Mouse (Mus musculus): ENCODE data around the gene Olfr1014. TPM values are rescaled to one million over a fixed set of nuclear protein-coding genes. Genes with fewer than 3 reads are reported as not detected.
A peak's percentile ranks its signal among the peaks of the same experiment; 100 is the strongest.

Olfr1014 gene
- not detected in 2 replicates for polyA plus RNA-seq (2014; fragmentation: Nextera tagmentation; extraction: Ambion mirVana)

DNA sequence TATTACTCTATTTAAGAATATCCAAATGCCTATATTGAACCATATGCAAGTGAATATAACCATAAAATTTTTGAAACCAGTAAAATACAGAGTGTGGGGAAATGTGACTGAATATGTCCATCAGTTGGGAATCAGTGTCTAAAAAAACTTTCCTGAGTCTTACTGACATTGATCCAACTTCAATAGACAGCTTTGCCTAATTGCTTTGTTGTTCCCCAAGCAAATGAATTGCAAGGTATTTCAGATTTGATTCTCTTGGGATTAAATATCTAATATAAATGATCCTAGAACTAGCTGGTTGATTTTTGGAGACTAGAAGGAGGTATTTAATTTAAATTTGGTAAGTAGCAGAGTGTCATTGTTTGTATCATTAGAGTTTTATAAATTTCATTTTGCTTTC, at the start of gene Olfr1014:
Gene Olfr1014, plus strand, starts transcription at position 301 of the 400 bp plus-strand sequence.
- ATAC-seq (ENCODE audit: insufficient number of reproducible peaks, low FRiP score, low TSS enrichment, low read depth) (no peak), DNase-seq (ENCODE audit: low spot score) (no peak)
- Histone ChIP-seq H3K9me3 (ENCODE audit: control insufficient read depth, low read length) (no peaks in the 10 kb centered on the region), H3K36me3 (ENCODE audit: control insufficient read depth, insufficient read depth, low read length) (no peaks in the 10 kb centered on the region), H3K4me1 (ENCODE audit: control insufficient read depth, insufficient read depth, low read length) (no peaks in the 10 kb centered on the region), H3K4me3 (ENCODE audit: low read depth, low read length) (no peak within 1 kb of the TSS), H3K4me2 (ENCODE audit: low read depth, severe bottlenecking) (no peak within 1 kb of the TSS), H3K27ac (replicated peaks; ENCODE audit: low read depth, low read length) (no peak within 1 kb of the TSS), H3K9ac (ENCODE audit: low read length) (no peak within 1 kb of the TSS), H3K27me3 (ENCODE audit: control insufficient read depth, insufficient read depth, low read length) (no peaks in the 10 kb centered on the region)

- no peak overlapping the region for H3K9ac ChIP-seq (ENCODE audit: low read length)
- no peak overlapping the region for H3K4me3 ChIP-seq (ENCODE audit: low read depth, low read length)
- DNase-seq (ENCODE audit: low spot score), result peak; percentile 33
- 12% methylated on average over 3 of the region's 3 CpGs for WGBS
- no peak overlapping the region for H3K27ac ChIP-seq (replicated peaks; ENCODE audit: low read depth, low read length)
- H3K36me3 ChIP-seq (ENCODE audit: control insufficient read depth, insufficient read depth, low read length), result no peaks in the 10 kb centered on the region
- no peaks in the 10 kb centered on the region for H3K4me1 ChIP-seq (ENCODE audit: control insufficient read depth, insufficient read depth, low read length)
- ATAC-seq (ENCODE audit: insufficient number of reproducible peaks, low FRiP score, low TSS enrichment, low read depth), result no peak
- no peak overlapping the region for H3K4me2 ChIP-seq (ENCODE audit: low read depth, severe bottlenecking)
- H3K9me3 ChIP-seq (ENCODE audit: control insufficient read depth, low read length), result no peaks in the 10 kb centered on the region
- no peaks in the 10 kb centered on the region for H3K27me3 ChIP-seq (ENCODE audit: control insufficient read depth, insufficient read depth, low read length)
Measured at GRCm38 (mm10) chr2:85725793-85726192, 46.7 kb upstream of the Olfr1014 start.

GRCm38 (mm10) chr2:85753822-85754221, 18.7 kb upstream of the Olfr1014 start:
- Histone ChIP-seq H3K4me2 (ENCODE audit: low read depth, severe bottlenecking) (no peak overlapping the region), H3K9me3 (ENCODE audit: control insufficient read depth, low read length) (no peaks in the 10 kb centered on the region), H3K27me3 (ENCODE audit: control insufficient read depth, insufficient read depth, low read length) (no peaks in the 10 kb centered on the region), H3K4me1 (ENCODE audit: control insufficient read depth, insufficient read depth, low read length) (no peaks in the 10 kb centered on the region), H3K36me3 (ENCODE audit: control insufficient read depth, insufficient read depth, low read length) (no peaks in the 10 kb centered on the region), H3K4me3 (ENCODE audit: low read depth, low read length) (no peak overlapping the region), H3K27ac (replicated peaks; ENCODE audit: low read depth, low read length) (no peak overlapping the region), H3K9ac (ENCODE audit: low read length) (no peak overlapping the region)
- 94% methylated on average over 4 of the region's 4 CpGs for WGBS
- DNase-seq (ENCODE audit: low spot score) (no peak), ATAC-seq (ENCODE audit: insufficient number of reproducible peaks, low FRiP score, low TSS enrichment, low read depth) (no peak)

DNA sequence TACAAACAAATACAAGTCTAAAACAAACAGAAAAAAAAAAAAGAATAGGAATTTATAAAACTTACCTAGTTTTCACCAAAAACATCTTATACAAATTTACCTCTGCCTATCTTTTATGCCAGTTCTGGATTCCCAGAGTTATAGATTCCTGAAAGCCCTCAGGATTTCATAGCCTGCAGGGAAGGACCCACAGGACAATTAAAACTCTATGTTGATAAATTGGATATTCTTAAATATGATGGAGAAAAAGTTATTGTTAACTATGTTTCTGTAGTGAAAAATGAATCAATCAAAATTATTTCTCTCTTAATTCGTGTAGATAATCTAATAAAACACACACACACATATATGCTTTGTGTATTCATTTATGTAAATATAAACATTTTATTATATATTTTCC, 9.8 kb upstream of the Olfr1014 start, which contains the start of gene Olfr1012:
Gene Olfr1012, minus strand, starts transcription at position 101 of the 400 bp plus-strand sequence.
- no peak within 1 kb of the TSS for H3K27ac ChIP-seq (replicated peaks; ENCODE audit: low read depth, low read length)
- no peaks in the 10 kb centered on the region for H3K27me3 ChIP-seq (ENCODE audit: control insufficient read depth, insufficient read depth, low read length)
- no peak for ATAC-seq (ENCODE audit: insufficient number of reproducible peaks, low FRiP score, low TSS enrichment, low read depth)
- no peak within 1 kb of the TSS for H3K4me2 ChIP-seq (ENCODE audit: low read depth, severe bottlenecking)
- WGBS, result 70% methylated on average over 1 of the region's 1 CpGs
- H3K4me1 ChIP-seq (ENCODE audit: control insufficient read depth, insufficient read depth, low read length), result no peaks in the 10 kb centered on the region
- H3K36me3 ChIP-seq (ENCODE audit: control insufficient read depth, insufficient read depth, low read length), result no peaks in the 10 kb centered on the region
- no peaks in the 10 kb centered on the region for H3K9me3 ChIP-seq (ENCODE audit: control insufficient read depth, low read length)
- no peak within 1 kb of the TSS for H3K4me3 ChIP-seq (ENCODE audit: low read depth, low read length)
- H3K9ac ChIP-seq (ENCODE audit: low read length), result no peak within 1 kb of the TSS
- no peak for DNase-seq (ENCODE audit: low spot score)

- no peak for ATAC-seq (ENCODE audit: insufficient number of reproducible peaks, low FRiP score, low TSS enrichment, low read depth)
- no peaks in the 10 kb centered on the region for H3K27me3 ChIP-seq (ENCODE audit: control insufficient read depth, insufficient read depth, low read length)
- no peak for DNase-seq (ENCODE audit: low spot score)
- no peak within 1 kb of the TSS for H3K4me2 ChIP-seq (ENCODE audit: low read depth, severe bottlenecking)
- no peak within 1 kb of the TSS for H3K4me3 ChIP-seq (ENCODE audit: low read depth, low read length)
- no peak within 1 kb of the TSS for H3K27ac ChIP-seq (replicated peaks; ENCODE audit: low read depth, low read length)
- no peaks in the 10 kb centered on the region for H3K36me3 ChIP-seq (ENCODE audit: control insufficient read depth, insufficient read depth, low read length)
- H3K4me1 ChIP-seq (ENCODE audit: control insufficient read depth, insufficient read depth, low read length), result no peaks in the 10 kb centered on the region
- H3K9ac ChIP-seq (ENCODE audit: low read length), result no peak within 1 kb of the TSS
- no peaks in the 10 kb centered on the region for H3K9me3 ChIP-seq (ENCODE audit: control insufficient read depth, low read length)
Measured at GRCm38 (mm10) chr2:85766798-85767197, 5.7 kb upstream of the Olfr1014 start, which contains the start of gene Olfr1013. Gene Olfr1013 (plus strand): TSS chr2:85767098.

DNA sequence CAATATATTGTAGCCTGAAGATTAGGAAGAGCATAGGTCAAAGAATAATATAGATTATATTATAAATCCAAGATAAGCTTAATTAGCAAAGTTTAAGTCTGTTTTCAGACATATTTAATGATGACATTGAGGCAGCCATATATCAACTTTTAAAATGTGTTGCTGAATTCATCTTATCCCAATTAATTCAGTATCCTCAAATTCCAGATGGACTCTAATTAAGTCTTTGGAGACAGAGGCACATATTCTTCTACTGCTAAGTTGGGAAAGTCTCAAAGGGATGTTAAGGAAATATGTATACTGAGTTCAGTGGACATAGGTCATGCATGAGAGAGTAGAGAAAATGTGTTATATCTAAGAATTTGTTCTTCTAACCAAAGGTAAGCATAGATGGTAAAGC, 9.2 kb downstream of the Olfr1014 start, which contains the start of gene Olfr1015:
Gene Olfr1015, plus strand, starts transcription at position 301 of the 400 bp plus-strand sequence.
- Histone ChIP-seq H3K9ac (ENCODE audit: low read length) (no peak within 1 kb of the TSS), H3K9me3 (ENCODE audit: control insufficient read depth, low read length) (no peaks in the 10 kb centered on the region), H3K4me1 (ENCODE audit: control insufficient read depth, insufficient read depth, low read length) (no peaks in the 10 kb centered on the region), H3K4me3 (ENCODE audit: low read depth, low read length) (no peak within 1 kb of the TSS), H3K27ac (replicated peaks; ENCODE audit: low read depth, low read length) (no peak within 1 kb of the TSS), H3K36me3 (ENCODE audit: control insufficient read depth, insufficient read depth, low read length) (no peaks in the 10 kb centered on the region), H3K27me3 (ENCODE audit: control insufficient read depth, insufficient read depth, low read length) (no peaks in the 10 kb centered on the region), H3K4me2 (ENCODE audit: low read depth, severe bottlenecking) (no peak within 1 kb of the TSS)
- ATAC-seq (ENCODE audit: insufficient number of reproducible peaks, low FRiP score, low TSS enrichment, low read depth) (no peak), DNase-seq (ENCODE audit: low spot score) (no peak)

DNA sequence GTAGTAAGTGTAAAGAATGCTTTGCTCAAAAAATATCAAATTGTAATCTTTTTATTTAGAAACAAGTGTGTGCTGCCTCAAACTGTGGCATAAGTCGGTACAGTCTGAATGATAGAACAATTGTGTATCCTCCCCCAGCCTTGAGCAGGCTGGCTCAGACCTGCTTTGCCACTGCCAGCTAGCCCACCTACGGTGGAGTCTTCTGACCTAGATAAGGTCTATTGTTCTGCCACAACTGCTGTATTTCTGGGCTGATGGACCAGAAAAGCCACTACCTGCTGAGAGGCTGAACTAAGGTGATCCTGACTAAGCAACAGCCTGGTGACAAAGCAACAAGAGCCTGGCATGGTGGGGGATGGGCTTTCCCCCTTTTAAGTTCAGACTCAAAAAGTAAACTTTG, 19.8 kb downstream of the Olfr1014 start:
- no peak overlapping the region for H3K4me3 ChIP-seq (ENCODE audit: low read depth, low read length)
- 76% methylated on average over 2 of the region's 2 CpGs for WGBS
- no peaks in the 10 kb centered on the region for H3K36me3 ChIP-seq (ENCODE audit: control insufficient read depth, insufficient read depth, low read length)
- H3K27me3 ChIP-seq (ENCODE audit: control insufficient read depth, insufficient read depth, low read length), result no peaks in the 10 kb centered on the region
- H3K4me1 ChIP-seq (ENCODE audit: control insufficient read depth, insufficient read depth, low read length), result no peaks in the 10 kb centered on the region
- H3K9me3 ChIP-seq (ENCODE audit: control insufficient read depth, low read length), result no peaks in the 10 kb centered on the region
- DNase-seq (ENCODE audit: low spot score), result no peak
- no peak overlapping the region for H3K4me2 ChIP-seq (ENCODE audit: low read depth, severe bottlenecking)
- no peak overlapping the region for H3K27ac ChIP-seq (replicated peaks; ENCODE audit: low read depth, low read length)
- no peak for ATAC-seq (ENCODE audit: insufficient number of reproducible peaks, low FRiP score, low TSS enrichment, low read depth)
- H3K9ac ChIP-seq (ENCODE audit: low read length), result no peak overlapping the region

GRCm38 (mm10) chr2:85802444-85802843, 29.9 kb downstream of the Olfr1014 start, which contains the start of gene Olfr1016:
Gene Olfr1016 (minus strand): TSS chr2:85802544.
- Histone ChIP-seq H3K9me3 (ENCODE audit: control insufficient read depth, low read length) (no peaks in the 10 kb centered on the region), H3K9ac (ENCODE audit: low read length) (no peak within 1 kb of the TSS), H3K4me1 (ENCODE audit: control insufficient read depth, insufficient read depth, low read length) (no peaks in the 10 kb centered on the region), H3K27ac (replicated peaks; ENCODE audit: low read depth, low read length) (no peak within 1 kb of the TSS), H3K4me2 (ENCODE audit: low read depth, severe bottlenecking) (no peak within 1 kb of the TSS), H3K4me3 (ENCODE audit: low read depth, low read length) (no peak within 1 kb of the TSS), H3K36me3 (ENCODE audit: control insufficient read depth, insufficient read depth, low read length) (no peaks in the 10 kb centered on the region), H3K27me3 (ENCODE audit: control insufficient read depth, insufficient read depth, low read length) (no peaks in the 10 kb centered on the region)
- DNase-seq (ENCODE audit: low spot score) (no peak), ATAC-seq (ENCODE audit: insufficient number of reproducible peaks, low FRiP score, low TSS enrichment, low read depth) (no peak)
- WGBS, result 86% methylated on average over 2 of the region's 2 CpGs

- 61% methylated on average over 4 of the region's 4 CpGs for WGBS
- ATAC-seq (ENCODE audit: insufficient number of reproducible peaks, low FRiP score, low TSS enrichment, low read depth) (no peak), DNase-seq (ENCODE audit: low spot score) (no peak)
- no peak overlapping the region for H3K9ac ChIP-seq (ENCODE audit: low read length)
- no peaks in the 10 kb centered on the region for H3K36me3 ChIP-seq (ENCODE audit: control insufficient read depth, insufficient read depth, low read length)
- H3K4me1 ChIP-seq (ENCODE audit: control insufficient read depth, insufficient read depth, low read length), result no peaks in the 10 kb centered on the region
- no peaks in the 10 kb centered on the region for H3K9me3 ChIP-seq (ENCODE audit: control insufficient read depth, low read length)
- no peak overlapping the region for H3K4me3 ChIP-seq (ENCODE audit: low read depth, low read length)
- H3K27ac ChIP-seq (replicated peaks; ENCODE audit: low read depth, low read length), result no peak overlapping the region
- H3K27me3 ChIP-seq (ENCODE audit: control insufficient read depth, insufficient read depth, low read length), result no peaks in the 10 kb centered on the region
- H3K4me2 ChIP-seq (ENCODE audit: low read depth, severe bottlenecking), result no peak overlapping the region
Measured at GRCm38 (mm10) chr2:85804501-85804900, 32.0 kb downstream of the Olfr1014 start.
